Mouse (Mus musculus) liver, embryonic 15.5 days (tissue): ENCODE results near the gene Tmem198. TPM values are rescaled to one million over a fixed set of nuclear protein-coding genes. Genes with fewer than 3 reads are reported as not detected.

ENCODE experiments used
- ATAC-seq: fragments of 200-750 bp; cut with Nextera tagmentation; 2 replicates; pipeline ENCODE4 v1.8.0; 2017; ENCODE audit warnings: moderate number of reproducible peaks, mild to moderate bottlenecking, moderate library complexity; ENCODE audit not compliant: insufficient read depth
- H3K27ac ChIP-seq: fragments of 300-500 bp; sonication (generic); replicated peaks from 2 replicates; pipeline ENCODE4 v1.5.1; 2015; ENCODE audit warnings: mild to moderate bottlenecking, inconsistent platforms
- H3K27me3 ChIP-seq: fragments of 300-500 bp; sonication (generic); 2 replicates; pipeline ENCODE4 v1.6.1; 2015; ENCODE audit warnings: mild to moderate bottlenecking, inconsistent platforms
- H3K36me3 ChIP-seq: fragments of 300-500 bp; sonication (generic); replicated peaks from 2 replicates; pipeline ENCODE4 v1.6.1; 2015; ENCODE audit warnings: moderate library complexity, mild to moderate bottlenecking, inconsistent platforms
- H3K4me1 ChIP-seq: fragments of 300-500 bp; sonication (generic); replicated peaks from 2 replicates; pipeline ENCODE4 v1.6.1; 2015; ENCODE audit warnings: inconsistent platforms
- H3K4me2 ChIP-seq: fragments of 300-500 bp; sonication (generic); 2 replicates; pipeline ENCODE4 v1.6.1; 2015; ENCODE audit warnings: moderate library complexity, mild to moderate bottlenecking, inconsistent platforms
- H3K4me3 ChIP-seq: fragments of 300-500 bp; sonication (generic); replicated peaks from 2 replicates; pipeline ENCODE4 v1.5.1; 2015; ENCODE audit warnings: mild to moderate bottlenecking, inconsistent platforms
- H3K9ac ChIP-seq: fragments of 300-500 bp; sonication (generic); 2 replicates; pipeline ENCODE4 v1.6.1; 2015; ENCODE audit warnings: moderate library complexity, mild to moderate bottlenecking, inconsistent platforms
- H3K9me3 ChIP-seq: fragments of 300-500 bp; sonication (generic); replicated peaks from 2 replicates; pipeline ENCODE4 v1.6.1; 2016; ENCODE audit warnings: inconsistent platforms
- WGBS: fragments of 180-500 bp; shearing (Covaris S2); methylation state at CpG from one replicate; pipeline ENCODE4 v1.1.7; 2015; ENCODE audit warnings: mixed read lengths; ENCODE audit not compliant: insufficient replicate concordance; 5-methylcytosine and 5-hydroxymethylcytosine counted together
- polyA plus RNA-seq: library from polyadenylated mRNA; unstranded; fragments of >200 nt; fragmentation: Nextera tagmentation; extraction: Ambion mirVana; gene quantifications from 2 replicates; pipeline ENCODE4 v1.2.1, GENCODE M21; 2015

The Tmem198 gene
- polyA plus RNA-seq, 1 experiment from 2014 or later, result 0.06 TPM

GRCm38 (mm10) chr1:75521321-75522031, 42.1 kb downstream of the Tmem198 start, which contains the start of gene Stk11ip:
Gene Stk11ip, plus strand, starts transcription at chr1:75521529.
- ATAC-seq, result peak; percentile 95
- Histone ChIP-seq H3K4me2 (peak within 1 kb of the TSS; percentile 84), H3K27ac (peak within 1 kb of the TSS; percentile 81), H3K4me3 (peak within 1 kb of the TSS; percentile 79), H3K27me3 (no peaks in the 10 kb centered on the region), H3K9me3 (no peaks in the 10 kb centered on the region), H3K9ac (peak within 1 kb of the TSS; percentile 52), H3K36me3 (no peaks in the 10 kb centered on the region), H3K4me1 (peaks cover 17% of the 10 kb centered on the region)
- under 1% methylated on average over 46 of the region's 46 CpGs for WGBS

DNA sequence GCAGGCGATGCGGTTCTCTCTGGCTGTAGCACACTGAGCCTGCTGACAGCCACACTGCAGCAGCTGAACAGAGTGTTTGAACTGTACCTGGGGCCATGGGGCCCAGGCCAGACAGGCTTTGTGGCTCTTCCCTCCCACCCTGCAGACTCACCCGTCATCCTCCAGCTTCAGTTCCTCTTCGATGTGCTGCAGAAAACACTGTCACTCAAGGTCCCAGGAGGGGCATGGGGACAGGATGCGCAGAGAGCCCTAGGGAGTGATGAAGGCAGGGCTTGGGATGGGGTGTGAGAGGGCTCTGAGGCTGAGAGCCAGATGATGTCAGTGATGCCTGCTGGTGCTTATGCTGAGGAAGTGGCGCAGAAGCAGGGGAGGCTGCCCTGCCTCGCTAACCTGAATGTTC, 45.3 kb downstream of the Tmem198 start:
- no peak overlapping the region for H3K4me3 ChIP-seq
- H3K27ac ChIP-seq, result no peak overlapping the region
- H3K4me2 ChIP-seq, result no peak overlapping the region
- H3K36me3 ChIP-seq, result 0 out of 2 replicates have a peak, but pooled peaks cover 6% of the 10 kb centered on the region
- H3K27me3 ChIP-seq, result no peaks in the 10 kb centered on the region
- ATAC-seq, result no peak
- no peaks in the 10 kb centered on the region for H3K9me3 ChIP-seq
- WGBS, result 57% methylated on average over 7 of the region's 7 CpGs
- peaks cover 17% of the 10 kb centered on the region for H3K4me1 ChIP-seq
- no peak overlapping the region for H3K9ac ChIP-seq

DNA sequence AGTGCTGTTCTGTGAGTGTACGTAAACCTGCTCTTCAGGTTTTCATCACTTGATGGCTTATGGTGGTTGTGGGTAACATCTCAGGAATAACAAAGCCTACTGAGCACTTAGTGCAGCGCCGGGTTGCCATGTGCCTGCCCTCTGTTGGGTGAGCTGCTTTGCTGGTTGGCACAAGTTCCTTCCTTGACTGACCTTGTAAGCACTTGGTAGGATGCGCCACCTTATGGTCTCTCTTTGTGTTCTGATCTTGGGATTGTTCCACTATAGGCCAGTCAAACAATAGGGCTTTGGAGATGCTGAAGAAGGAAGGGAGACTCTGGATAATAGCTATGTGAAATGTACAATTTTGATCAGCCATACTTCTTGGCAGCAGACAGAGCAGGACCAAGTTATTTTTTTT, 51.2 kb downstream of the Tmem198 start:
- Histone ChIP-seq H3K27ac (no peak overlapping the region), H3K9me3 (no peaks in the 10 kb centered on the region), H3K4me3 (no peak overlapping the region), H3K27me3 (no peaks in the 10 kb centered on the region), H3K9ac (no peak overlapping the region), H3K36me3 (0 out of 2 replicates have a peak, but pooled peaks cover 6% of the 10 kb centered on the region), H3K4me2 (no peak overlapping the region), H3K4me1 (no peaks in the 10 kb centered on the region)
- ATAC-seq, result no peak
- WGBS, result 74% methylated on average over 4 of the region's 4 CpGs

DNA sequence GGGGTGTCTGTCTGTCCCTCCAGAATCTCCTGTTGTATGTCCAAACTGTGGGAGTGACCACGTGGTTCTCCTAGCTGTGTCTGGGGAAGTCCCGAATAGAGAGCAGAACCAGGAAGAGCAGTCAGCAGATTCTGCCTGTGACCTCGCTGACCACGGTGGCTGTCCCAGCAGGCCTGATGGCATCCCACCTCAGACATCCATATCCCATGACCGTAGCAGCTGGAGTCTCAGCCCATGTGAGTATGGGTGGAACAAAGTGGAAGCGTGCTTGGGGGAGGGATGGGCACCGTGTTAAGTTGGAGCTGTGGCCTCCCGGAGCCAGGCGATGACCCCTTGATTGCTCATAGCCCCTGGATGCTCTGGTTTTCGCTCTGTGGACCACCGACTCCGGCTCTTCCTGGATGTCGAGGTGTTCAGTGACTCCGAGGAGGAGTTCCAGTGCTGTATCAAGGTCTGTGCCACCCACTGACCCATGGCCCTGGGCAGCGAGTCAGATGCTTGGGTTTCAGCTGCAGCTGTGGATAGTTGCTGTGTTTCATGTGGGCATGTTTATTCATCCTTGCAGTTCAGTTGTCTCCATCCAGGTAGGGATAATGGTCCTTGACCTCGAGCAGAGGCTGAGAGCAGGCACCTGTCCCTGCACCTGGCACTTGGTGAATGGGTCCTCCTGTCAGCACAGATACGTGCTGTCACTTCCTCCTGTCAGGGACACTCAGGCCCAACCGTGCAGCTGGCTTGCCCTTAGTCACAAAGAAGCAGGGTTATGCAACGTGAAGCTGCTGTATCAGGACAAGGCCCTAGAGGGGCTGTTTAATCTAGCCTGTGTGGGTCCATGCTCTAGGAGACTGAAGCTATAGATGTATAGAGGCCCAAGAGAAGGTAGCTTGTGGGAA, 53.2 kb downstream of the Tmem198 start:
- Histone ChIP-seq H3K9me3 (no peaks in the 10 kb centered on the region), H3K4me1 (no peaks in the 10 kb centered on the region), H3K9ac (no peak overlapping the region), H3K4me3 (no peak overlapping the region), H3K4me2 (no peak overlapping the region), H3K36me3 (0 out of 2 replicates have a peak, but pooled peaks cover 2% of the 10 kb centered on the region), H3K27ac (no peak overlapping the region), H3K27me3 (no peaks in the 10 kb centered on the region)
- 68% methylated on average over 19 of the region's 19 CpGs for WGBS
- no peak for ATAC-seq

- WGBS, result 74% methylated on average over 19 of the region's 19 CpGs
- Histone ChIP-seq H3K27ac (no peak overlapping the region), H3K9me3 (no peaks in the 10 kb centered on the region), H3K27me3 (no peaks in the 10 kb centered on the region), H3K4me1 (no peaks in the 10 kb centered on the region), H3K4me3 (no peak overlapping the region), H3K36me3 (0 out of 2 replicates have a peak, but pooled peaks cover 2% of the 10 kb centered on the region), H3K4me2 (no peak overlapping the region), H3K9ac (no peak overlapping the region)
- ATAC-seq, result no peak
Observed at GRCm38 (mm10) chr1:75533325-75534252, 54.3 kb downstream of the Tmem198 start.

Other genes starting within 250 kb of the Tmem198 start
- not detected in 2 replicates for gene A630095N17Rik, start 247.4 kb upstream of the Tmem198 start, polyA plus RNA-seq
- gene Dnajb2, start 243.1 kb upstream of the Tmem198 start, polyA plus RNA-seq, result 28.9 and 32.4 TPM in 2 replicates
- 0.05 and 0.13 TPM in 2 replicates for gene Ptprn, start 215.0 kb upstream of the Tmem198 start, polyA plus RNA-seq
- not detected in 2 replicates for gene Resp18, start 201.1 kb upstream of the Tmem198 start, polyA plus RNA-seq
- 52.1 and 57.4 TPM in 2 replicates for gene Dnpep, start 161.5 kb upstream of the Tmem198 start, polyA plus RNA-seq
- gene Des, start 119.2 kb upstream of the Tmem198 start, polyA plus RNA-seq, result 10.3 and 12.8 TPM in 2 replicates
- 8.7 and 9.4 TPM in 2 replicates for gene Speg, start 104.2 kb upstream of the Tmem198 start, polyA plus RNA-seq
- gene Gmppa, start 43.6 kb upstream of the Tmem198 start, polyA plus RNA-seq, result 33.8 and 35.2 TPM in 2 replicates
- gene Asic4, start 29.1 kb upstream of the Tmem198 start, polyA plus RNA-seq, result 0.05 TPM in 1 of 2 replicates, not detected in the other
- gene Chpf, start 225 bp upstream of the Tmem198 start, polyA plus RNA-seq, result 4.0 and 4.3 TPM in 2 replicates
- gene Obsl1, start 26.9 kb downstream of the Tmem198 start, polyA plus RNA-seq, result 7.3 and 9.4 TPM in 2 replicates
- 0.66 and 0.67 TPM in 2 replicates for gene Inha, start 27.5 kb downstream of the Tmem198 start, polyA plus RNA-seq
- gene Stk11ip, start 42.0 kb downstream of the Tmem198 start, polyA plus RNA-seq, result 5.1 and 6.6 TPM in 2 replicates
- gene Slc4a3, start 66.7 kb downstream of the Tmem198 start, polyA plus RNA-seq, result 0.60 and 0.64 TPM in 2 replicates